Mouse (Mus musculus): ENCODE measurements around the gene C8a.

DNA sequence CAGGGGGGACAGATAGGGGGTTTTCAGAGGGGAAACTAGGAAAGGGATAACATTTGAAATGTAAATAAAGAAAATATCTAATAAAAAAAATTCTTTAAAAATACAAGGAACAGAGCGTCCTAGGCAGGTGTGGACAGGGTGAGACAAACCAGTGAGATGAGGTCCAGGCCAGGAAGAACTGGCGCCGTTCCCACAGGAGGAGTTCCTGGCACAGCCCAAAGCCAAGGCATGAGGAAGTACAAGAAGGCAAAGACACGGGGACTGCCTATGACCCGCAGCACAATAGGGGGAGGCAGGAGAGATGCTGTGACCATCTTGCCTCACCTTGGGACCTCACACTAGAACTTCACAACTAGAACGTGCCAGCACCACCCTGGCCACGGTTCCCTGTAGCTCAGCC, 15.5 kb upstream of the C8a start:
- TF ChIP-seq POLR2A (IDR thresholded peaks at IDR 0.05; ENCODE audit: insufficient read length, low read depth) (no peak), E2F4 (IDR thresholded peaks at IDR 0.05; ENCODE audit: insufficient read depth) (no peak), REST (IDR thresholded peaks at IDR 0.05; ENCODE audit: insufficient read depth, insufficient read length) (no peak), TCF3 (IDR thresholded peaks at IDR 0.05; ENCODE audit: insufficient read length, low read depth) (no peak)

All from myocyte (in vitro differentiated cells).